Mouse (Mus musculus) G1E (cell line): ENCODE results near the gene Dnph1. TPM values are rescaled to one million over a fixed set of nuclear protein-coding genes. Genes with fewer than 3 reads are reported as not detected.

Source experiments
- ATAC-seq: 2 replicates; pipeline ENCODE4 v1.8.0; 2016; ENCODE audit warnings: mild to moderate bottlenecking; ENCODE audit not compliant: insufficient number of reproducible peaks, poor library complexity, low FRiP score, severe bottlenecking; ENCODE audit errors: extremely low read depth
- DNase-seq: peaks from one replicate; pipeline ENCODE4 v3.0.0; 2012; ENCODE audit warnings: low spot score
- H3K27me3 ChIP-seq: 2 replicates; pipeline ENCODE4 v1.6.1; 2012; ENCODE audit warnings: mild to moderate bottlenecking, low read length, inconsistent platforms; ENCODE audit not compliant: insufficient read depth
- H3K36me3 ChIP-seq: replicated peaks from 2 replicates; pipeline ENCODE3; 2012; ENCODE audit warnings: mild to moderate bottlenecking, inconsistent platforms
- H3K4me1 ChIP-seq: 2 replicates; pipeline ENCODE4 v1.6.1; 2012; ENCODE audit warnings: low read depth, low read length, inconsistent platforms, mixed read lengths; ENCODE audit not compliant: insufficient read depth
- H3K4me3 ChIP-seq: 2 replicates; pipeline ENCODE4 v1.5.1; 2012; ENCODE audit warnings: low read depth, mild to moderate bottlenecking, inconsistent platforms, low read length, moderate library complexity, mixed read lengths
- H3K9me3 ChIP-seq: replicated peaks from 2 replicates; pipeline ENCODE4 v1.6.1; 2012; ENCODE audit warnings: inconsistent platforms
- CTCF ChIP-seq: IDR thresholded peaks from 2 replicates; pipeline ENCODE4 v1.5.1; 2012; ENCODE audit warnings: low read depth, low read length, inconsistent platforms, mixed read lengths
- GATA1 ChIP-seq: IDR thresholded peaks from 2 replicates; pipeline ENCODE4 v1.6.1; 2012; ENCODE audit warnings: borderline replicate concordance, low read length, inconsistent platforms, mixed read lengths
- GATA2 ChIP-seq: IDR thresholded peaks from 2 replicates; pipeline ENCODE4 v1.6.1; 2012; ENCODE audit warnings: low read depth, low read length, inconsistent platforms, borderline replicate concordance
- POLR2AphosphoS5 ChIP-seq: IDR thresholded peaks from 2 replicates; pipeline ENCODE4 v1.6.1; 2012; ENCODE audit warnings: low read depth, low read length, inconsistent platforms; ENCODE audit not compliant: insufficient replicate concordance
- TAL1 ChIP-seq: conservative IDR thresholded peaks from 2 replicates; pipeline ENCODE4 v1.6.1; 2012; ENCODE audit warnings: low read depth, low read length, inconsistent platforms, mixed read lengths
- polyA plus RNA-seq: library from polyadenylated mRNA; stranded (reverse); fragments of >175 nt; gene quantifications from 2 replicates; pipeline ENCODE4 v1.2.3, GENCODE M21; 2012
- total RNA-seq, 2 experiments: library from RNA; stranded (forward) in 1 of 2; stranded (reverse) in 1 of 2; fragments of 200-1000 nt in 1 of 2; fragments of >200 nt in 1 of 2; fragmentation: Nextera tagmentation in 1 of 2; gene quantifications; 2 replicates each; pipeline ENCODE4 v1.2.3; 2014 to 2017

Gene Dnph1
- total and polyA plus RNA-seq, 3 experiments: 24.9 to 38.1 (median 26.0) TPM

DNA sequence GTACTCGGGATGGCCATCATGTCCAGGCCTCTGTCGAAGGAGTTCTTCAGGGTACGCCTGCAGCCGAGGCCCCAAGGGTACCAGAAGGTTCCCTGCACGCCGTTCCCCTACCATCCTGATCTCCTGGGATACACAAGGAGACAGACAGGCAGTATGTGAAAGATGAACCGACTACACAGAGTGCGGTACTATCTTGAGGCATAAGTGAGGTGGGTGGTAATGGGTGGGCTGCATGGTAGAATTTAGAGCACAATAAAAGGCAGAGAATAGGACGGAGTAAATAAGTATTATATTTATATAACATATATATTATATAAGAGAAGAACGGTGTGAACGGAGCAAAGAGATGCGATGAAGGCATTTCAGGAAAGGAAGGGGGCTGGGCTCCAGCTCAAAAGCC lies 47.1 kb downstream of the Dnph1 start:
- no peaks in the 10 kb centered on the region for H3K9me3 ChIP-seq
- peaks cover 26% of the 10 kb centered on the region for H3K36me3 ChIP-seq
- no peak for ATAC-seq
- no peak overlapping the region for H3K4me3 ChIP-seq
- peaks cover 32% of the 10 kb centered on the region for H3K4me1 ChIP-seq
- H3K27me3 ChIP-seq: peaks cover 30% of the 10 kb centered on the region; the same call in 1 of the 2 replicates
- TF ChIP-seq TAL1 (no peak), CTCF (no peak), GATA1 (no peak), GATA2 (no peak), POLR2AphosphoS5 (no peak)
- DNase-seq: no peak

DNA sequence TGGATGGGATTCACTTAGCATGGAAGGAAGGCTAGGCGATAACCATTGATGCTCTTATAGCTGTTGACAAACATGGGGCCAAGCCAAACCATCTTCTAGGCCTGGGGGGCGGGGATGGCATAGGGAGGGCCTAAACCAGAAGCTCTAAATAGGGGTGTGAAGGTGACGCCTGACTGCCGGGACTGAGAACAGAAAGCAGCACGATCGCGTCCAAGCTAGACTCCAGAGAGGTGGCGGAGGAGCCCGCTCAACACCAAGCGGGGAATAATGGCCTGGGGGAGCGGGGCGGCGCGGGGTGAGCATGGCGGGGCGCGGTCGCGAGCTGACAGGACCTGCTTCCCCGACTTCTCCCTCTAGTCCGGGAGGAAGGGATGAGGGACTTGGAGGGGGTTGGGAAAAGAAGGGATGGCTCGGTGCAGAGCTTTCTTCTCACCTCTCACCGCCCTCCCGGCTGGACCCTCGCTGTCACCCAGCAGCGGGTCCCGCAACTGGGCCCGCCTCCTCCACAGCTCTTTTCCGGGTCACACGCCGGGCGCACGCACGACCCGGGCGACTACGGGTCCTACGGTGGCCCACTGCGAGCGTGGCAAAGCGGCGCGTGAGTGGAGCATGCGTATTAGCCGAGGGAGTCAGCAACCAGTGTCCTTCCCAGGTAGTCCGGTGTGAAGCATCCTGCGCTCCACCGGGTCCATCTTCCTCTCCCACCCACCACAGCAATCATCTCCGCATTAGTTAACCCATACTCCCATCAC lies 49.5 kb downstream of the Dnph1 start, which contains the start of gene Cul9:
TSS of gene Cul9 (minus strand) at position 576 of the 752 bp plus-strand sequence.
- DNase-seq (peak; percentile 21), ATAC-seq (no peak)
- peaks cover 17% of the 10 kb centered on the region; the same call in 1 of the 2 replicates for H3K27me3 ChIP-seq
- TF ChIP-seq POLR2AphosphoS5: no peak
- no peak for TF ChIP-seq CTCF
- no peak for TF ChIP-seq TAL1
- peak within 1 kb of the TSS; percentile 68 for H3K4me3 ChIP-seq
- no peaks in the 10 kb centered on the region for H3K9me3 ChIP-seq
- H3K36me3 ChIP-seq: peaks cover 50% of the 10 kb centered on the region
- peaks cover 42% of the 10 kb centered on the region for H3K4me1 ChIP-seq

DNA sequence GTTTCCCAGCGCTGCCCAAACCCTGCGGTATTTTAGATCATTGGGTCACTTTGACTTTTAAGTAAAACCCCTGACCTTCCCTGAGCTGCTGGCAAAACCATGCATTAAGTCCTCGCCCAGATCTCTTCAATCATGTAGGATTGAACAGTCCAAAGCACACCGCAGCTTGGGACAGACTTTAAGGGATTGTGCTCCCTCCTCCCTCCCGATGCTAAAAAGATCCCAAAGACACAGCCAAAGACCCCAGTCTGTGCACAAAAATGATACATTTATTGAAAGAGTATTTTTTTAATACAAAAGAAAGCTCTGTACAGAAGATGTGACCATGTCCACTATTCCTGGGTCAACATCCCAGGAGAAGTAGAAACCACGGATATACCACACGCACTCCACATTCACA lies 50.1 kb downstream of the Dnph1 start:
- Histone ChIP-seq H3K4me1 (peaks cover 45% of the 10 kb centered on the region), H3K27me3 (peaks cover 14% of the 10 kb centered on the region; the same call in 1 of the 2 replicates), H3K36me3 (peaks cover 56% of the 10 kb centered on the region), H3K9me3 (no peaks in the 10 kb centered on the region), H3K4me3 (peak overlapping the region; percentile 68; the same call in 1 of the 2 replicates)
- ATAC-seq: no peak
- TF ChIP-seq CTCF (no peak), GATA2 (no peak), GATA1 (no peak), POLR2AphosphoS5 (no peak), TAL1 (no peak)
- DNase-seq: no peak

DNA sequence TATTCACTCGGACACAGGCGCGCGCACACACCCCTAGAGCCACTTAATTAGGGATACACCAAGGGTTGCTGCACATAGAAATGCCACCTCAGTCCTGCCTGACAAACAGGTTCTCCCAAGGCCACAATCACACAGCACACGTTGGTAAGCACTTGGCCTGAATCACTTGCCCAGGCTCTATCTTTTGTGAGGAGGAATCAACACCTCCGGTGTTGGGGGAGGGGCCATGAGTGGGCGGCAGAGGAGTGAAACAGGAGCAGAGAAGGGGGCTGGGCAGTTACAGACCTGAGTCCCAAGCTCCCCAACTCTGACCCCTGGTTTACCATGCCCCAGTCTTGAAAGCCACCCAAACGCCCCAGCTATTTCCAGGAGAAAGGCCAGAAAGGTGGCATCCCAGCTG lies 50.5 kb downstream of the Dnph1 start:
- H3K4me3 ChIP-seq: peak overlapping the region; percentile 49; the same call in 1 of the 2 replicates
- ATAC-seq: no peak
- peaks cover 13% of the 10 kb centered on the region; the same call in 1 of the 2 replicates for H3K27me3 ChIP-seq
- TF ChIP-seq CTCF (no peak), TAL1 (no peak), GATA1 (no peak), POLR2AphosphoS5 (no peak), GATA2 (no peak)
- peaks cover 60% of the 10 kb centered on the region for H3K36me3 ChIP-seq
- DNase-seq: peak; percentile 58
- peaks cover 45% of the 10 kb centered on the region for H3K4me1 ChIP-seq
- no peaks in the 10 kb centered on the region for H3K9me3 ChIP-seq

GRCm38 (mm10) chr17:46547923-46548322 lies 51.4 kb downstream of the Dnph1 start:
- no peaks in the 10 kb centered on the region for H3K9me3 ChIP-seq
- peaks cover 52% of the 10 kb centered on the region for H3K4me1 ChIP-seq
- DNase-seq (peak; percentile 24), ATAC-seq (no peak)
- peaks cover 69% of the 10 kb centered on the region for H3K36me3 ChIP-seq
- TF ChIP-seq CTCF (no peak), GATA2 (no peak), GATA1 (no peak), TAL1 (no peak)
- no peak overlapping the region; the same call in 1 of the 2 replicates for H3K4me3 ChIP-seq
- peaks cover 13% of the 10 kb centered on the region; the same call in 1 of the 2 replicates for H3K27me3 ChIP-seq

DNA sequence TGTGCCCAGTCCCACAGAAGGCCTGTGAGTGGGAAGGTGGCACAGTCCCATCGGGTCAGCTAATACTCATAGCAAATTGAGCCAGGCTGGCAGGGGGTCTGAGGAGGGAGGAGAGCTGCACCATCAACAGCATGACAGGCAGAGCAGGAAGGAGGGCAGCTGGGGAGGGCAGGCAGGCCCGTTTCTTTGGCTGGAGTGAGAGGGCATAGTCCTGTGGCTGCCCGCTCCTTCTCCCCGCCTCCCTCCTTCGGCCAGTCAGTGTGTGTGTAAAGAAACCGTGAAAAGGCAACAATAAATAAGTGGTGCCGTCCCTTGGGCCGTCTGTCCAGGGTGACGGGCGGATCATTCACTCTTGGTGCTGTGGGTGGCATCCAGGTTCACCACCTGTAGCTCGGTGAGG lies 52.2 kb downstream of the Dnph1 start:
- no peak for TF ChIP-seq CTCF
- TF ChIP-seq TAL1: no peak
- TF ChIP-seq GATA1: no peak
- no peak for TF ChIP-seq GATA2
- TF ChIP-seq POLR2AphosphoS5: no peak

More for the DNA sequence above, 52.2 kb downstream of the Dnph1 start:
- no peak for ATAC-seq
- no peaks in the 10 kb centered on the region for H3K9me3 ChIP-seq
- peaks cover 7% of the 10 kb centered on the region; the same call in 1 of the 2 replicates for H3K27me3 ChIP-seq
- H3K4me1 ChIP-seq: peaks cover 61% of the 10 kb centered on the region
- peak overlapping the region; percentile 21; the same call in 1 of the 2 replicates for H3K4me3 ChIP-seq
- H3K36me3 ChIP-seq: peaks cover 77% of the 10 kb centered on the region
- DNase-seq: no peak
